11 mouse cellular contexts compared by ENCODE assay signal in the genomic region with DNA sequence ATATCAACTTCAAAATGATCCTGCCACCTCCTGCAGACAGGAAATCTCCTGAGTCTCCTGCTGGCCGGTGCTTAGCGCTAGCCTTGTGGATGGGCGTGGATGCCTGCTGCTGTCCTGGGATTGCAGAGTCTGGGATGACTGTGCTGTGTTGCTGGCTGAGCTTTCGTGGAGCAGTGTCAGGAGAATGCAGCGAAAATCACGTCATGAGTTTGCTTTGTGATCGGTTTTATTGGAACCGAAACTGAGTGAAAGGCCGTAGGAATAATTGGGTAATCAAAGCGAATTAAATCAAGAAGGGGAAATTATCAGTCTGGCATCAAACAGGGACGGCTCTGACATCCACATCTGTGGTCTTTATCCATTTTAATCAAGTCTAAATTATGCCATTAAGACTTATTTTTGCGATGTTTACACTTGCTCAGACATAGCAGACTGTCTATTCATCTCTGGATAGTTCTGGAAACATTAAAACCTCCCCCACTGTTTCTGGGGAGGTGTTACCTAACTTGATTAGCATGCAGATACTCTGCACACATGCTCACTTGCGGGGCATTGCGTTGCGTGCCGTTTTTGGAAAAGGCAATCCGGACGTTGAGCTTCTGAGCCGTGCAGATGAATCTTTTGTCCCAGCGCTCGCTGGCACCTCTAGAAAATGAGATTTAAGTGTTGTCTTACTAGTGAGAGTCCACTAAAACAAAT.
DNase-seq lines count a peak whose midpoint lies in the region; ATAC-seq and TF ChIP-seq lines count a peak whose summit lies in the region.
"Had no signal": no experiment of that assay in that cellular context is flagged by ENCODE, and none has a peak within 500 bp of the region (broad histone marks: within the 10 kb centered on the region; RNA-seq: fewer than 3 reads in every experiment).

No protein-coding gene starts in this region.

- H3K9ac ChIP-seq in forebrain, embryonic 13.5 days, result no peak overlapping the region
- no peak overlapping the region for H3K9ac ChIP-seq in midbrain, embryonic 15.5 days
- H3K9ac ChIP-seq: liver, embryonic 14.5 days had no signal

- H3K4me2 ChIP-seq in forebrain, embryonic 13.5 days, result peak overlapping the region; percentile 46
- 0 out of 2 replicates have a peak overlapping the region, but pooled peaks have one; percentile 5 for H3K4me2 ChIP-seq in midbrain, embryonic 15.5 days

- peak overlapping the region; percentile 28; the same call in 1 of the 2 replicates for H3K27ac ChIP-seq in forebrain, embryonic 13.5 days
- H3K27ac ChIP-seq in forebrain, embryonic 10.5 days, result no peak overlapping the region
- H3K27ac ChIP-seq in left cerebral cortex, adult 2 months, result no peak overlapping the region
- H3K27ac ChIP-seq in midbrain, embryonic 15.5 days, result no peak overlapping the region
- H3K27ac ChIP-seq: liver, embryonic 14.5 days had no signal

- no peaks in the 10 kb centered on the region for H3K36me3 ChIP-seq in forebrain, embryonic 13.5 days (ENCODE audit: poor library complexity, severe bottlenecking)
- no peaks in the 10 kb centered on the region for H3K36me3 ChIP-seq in forebrain, embryonic 10.5 days (replicated peaks)
- no peaks in the 10 kb centered on the region for H3K36me3 ChIP-seq in midbrain, embryonic 15.5 days (replicated peaks)

- ATAC-seq in forebrain, embryonic 13.5 days, result peak; percentile 86
- ATAC-seq in midbrain, embryonic 15.5 days (replicated peaks), result 0 out of 2 replicates have a peak, but pooled peaks have one; percentile 47

- TF ChIP-seq CTCF in left cerebral cortex, adult 2 months (IDR thresholded peaks at IDR 0.05), result no peak

- H3K27me3 ChIP-seq in forebrain, embryonic 13.5 days, result no peaks in the 10 kb centered on the region
- no peaks in the 10 kb centered on the region for H3K27me3 ChIP-seq in forebrain, embryonic 10.5 days (ENCODE audit: poor library complexity, severe bottlenecking)
- H3K27me3 ChIP-seq in midbrain, embryonic 15.5 days (replicated peaks), result no peaks in the 10 kb centered on the region

- H3K4me1 ChIP-seq in forebrain, embryonic 13.5 days, result peaks cover 12% of the 10 kb centered on the region
- peaks cover 10% of the 10 kb centered on the region for H3K4me1 ChIP-seq in forebrain, embryonic 10.5 days
- peaks cover 16% of the 10 kb centered on the region for H3K4me1 ChIP-seq in midbrain, embryonic 15.5 days

- intact Hi-C loops in left cerebral cortex, adult 2 months (cut with DNase I), result no loop called here
- intact Hi-C loops in left cerebral cortex, postnatal 36 days (cut with DNase I), result loop anchor here (2.0 kb wide), 1 partner anchor 27 kb away; no protein-coding TSS in a partner anchor

- DNase-seq in forebrain, embryonic 10.5 days (ENCODE audit: extremely low spot score, low spot score), result no peak
- DNase-seq in left cerebral cortex, adult 2 months (ENCODE audit: extremely low spot score in 1 of 2, low spot score in 2 of 2), result no peak
- no peak for DNase-seq in left cerebral cortex, postnatal 36 days (ENCODE audit: low spot score in 2 of 2)
- DNase-seq in brain, adult 2 months (ENCODE audit: low read depth, low spot score), result peak; percentile 70
- DNase-seq in adrenal gland, adult 18-20 months (ENCODE audit: low spot score in 2 of 2), result no peak
- DNase-seq in spleen, postnatal 14 days (ENCODE audit: low spot score in 2 of 2), result no peak
- DNase-seq: cerebellum, adult 8-10 months; right cerebral cortex, postnatal 14 days had no signal

- WGBS in forebrain, embryonic 13.5 days, result 39% methylated on average over 21 of the region's 21 CpGs
- 83% methylated on average over 21 of the region's 21 CpGs for WGBS in forebrain, embryonic 10.5 days
- 52% methylated on average over 21 of the region's 21 CpGs for WGBS in midbrain, embryonic 15.5 days

- no peak overlapping the region for H3K4me3 ChIP-seq in forebrain, embryonic 13.5 days
- H3K4me3 ChIP-seq in forebrain, embryonic 10.5 days, result no peak overlapping the region
- H3K4me3 ChIP-seq in left cerebral cortex, adult 2 months, result peak overlapping the region; percentile 33; the same call in 1 of the 2 replicates
- no peak overlapping the region for H3K4me3 ChIP-seq in midbrain, embryonic 15.5 days

- H3K9me3 ChIP-seq in forebrain, embryonic 13.5 days (replicated peaks), result no peaks in the 10 kb centered on the region
- no peaks in the 10 kb centered on the region for H3K9me3 ChIP-seq in forebrain, embryonic 10.5 days
- H3K9me3 ChIP-seq in midbrain, embryonic 15.5 days, result no peaks in the 10 kb centered on the region
